ENCODE assay signal across 8 mouse cellular contexts in genomic region chr3:60499718-60500450, GRCm38 (mm10). TPM values are rescaled to one million over a fixed set of nuclear protein-coding genes. Genes with fewer than 3 reads are reported as not detected.
DNase-seq lines count a peak whose midpoint lies in the region; ATAC-seq and TF ChIP-seq lines count a peak whose summit lies in the region.

No protein-coding gene starts in this region.

- peak overlapping the region; percentile 97 for H3K9ac ChIP-seq in heart, embryonic 11.5 days (ENCODE audit: low read depth, low read length)
- no peak overlapping the region for H3K9ac ChIP-seq in hindbrain, embryonic 15.5 days
- peak overlapping the region; percentile 98 for H3K9ac ChIP-seq in liver, embryonic 16.5 days (ENCODE audit: low read depth, low read length)

- peak overlapping the region; percentile 77 for H3K4me2 ChIP-seq in heart, embryonic 11.5 days
- H3K4me2 ChIP-seq in hindbrain, embryonic 15.5 days: peak overlapping the region; percentile 71
- H3K4me2 ChIP-seq in liver, embryonic 16.5 days (ENCODE audit: low read depth, low read length): peak overlapping the region; percentile 83

- H3K4me1 ChIP-seq in heart, embryonic 11.5 days (ENCODE audit: control insufficient read depth, insufficient read depth, low read length): peaks cover 12% of the 10 kb centered on the region
- peaks cover 38% of the 10 kb centered on the region for H3K4me1 ChIP-seq in hindbrain, embryonic 15.5 days (replicated peaks)
- H3K4me1 ChIP-seq in liver, embryonic 16.5 days (ENCODE audit: control insufficient read depth, low read depth, low read length): peaks cover 38% of the 10 kb centered on the region

- H3K9me3 ChIP-seq in heart, embryonic 11.5 days (replicated peaks; ENCODE audit: control insufficient read depth, low read length): no peaks in the 10 kb centered on the region
- no peaks in the 10 kb centered on the region for H3K9me3 ChIP-seq in hindbrain, embryonic 15.5 days
- no peaks in the 10 kb centered on the region for H3K9me3 ChIP-seq in liver, embryonic 16.5 days (replicated peaks; ENCODE audit: control insufficient read depth, low read length)

- H3K4me3 ChIP-seq in heart, embryonic 11.5 days (ENCODE audit: low read depth, low read length): peak overlapping the region; percentile 83
- H3K4me3 ChIP-seq in hindbrain, embryonic 15.5 days: peak overlapping the region; percentile 96
- H3K4me3 ChIP-seq in liver, embryonic 16.5 days (ENCODE audit: low read depth, low read length): peak overlapping the region; percentile 98

- DNase-seq in heart, adult 9 months (ENCODE audit: low spot score in 2 of 2): no peak
- DNase-seq in brain, embryonic 14.5 days (ENCODE audit: low read depth): peak; percentile 39
- DNase-seq in spleen, postnatal 10 days (ENCODE audit: low spot score in 2 of 2): no peak
- no peak for DNase-seq in gastrocnemius, postnatal 14 days

- ATAC-seq in heart, embryonic 11.5 days (replicated peaks; ENCODE audit: insufficient number of reproducible peaks, low FRiP score, low TSS enrichment): no peak
- no peak for ATAC-seq in hindbrain, embryonic 15.5 days (ENCODE audit: low FRiP score, low read depth)
- ATAC-seq in liver, embryonic 16.5 days (ENCODE audit: low read depth): no peak
- no peak for ATAC-seq in cerebellum, adult (ENCODE audit: insufficient number of reproducible peaks, low FRiP score, low TSS enrichment)

- WGBS in heart, embryonic 11.5 days (ENCODE audit: insufficient replicate concordance): 42% methylated on average over 7 of the region's 7 CpGs
- 49% methylated on average over 7 of the region's 7 CpGs for WGBS in hindbrain, embryonic 15.5 days
- 24% methylated on average over 7 of the region's 7 CpGs for WGBS in liver, embryonic 16.5 days (ENCODE audit: insufficient replicate concordance)

- no peaks in the 10 kb centered on the region for H3K27me3 ChIP-seq in heart, embryonic 11.5 days (ENCODE audit: control insufficient read depth, insufficient read depth, low read length)
- no peaks in the 10 kb centered on the region for H3K27me3 ChIP-seq in hindbrain, embryonic 15.5 days
- no peaks in the 10 kb centered on the region for H3K27me3 ChIP-seq in liver, embryonic 16.5 days (ENCODE audit: control insufficient read depth, insufficient read depth, low read depth, low read length)

- H3K27ac ChIP-seq in heart, embryonic 11.5 days (ENCODE audit: low read depth, low read length): peak overlapping the region; percentile 98
- H3K27ac ChIP-seq in hindbrain, embryonic 15.5 days (replicated peaks): no peak overlapping the region
- peak overlapping the region; percentile 96 for H3K27ac ChIP-seq in liver, embryonic 16.5 days (ENCODE audit: low read length)

- intact Hi-C loops in gastrocnemius, postnatal 14 days (cut with DNase I; ENCODE audit: low total_unique reads): no loop called here

- TF ChIP-seq POLR2A in brain, embryonic 14.5 days (IDR thresholded peaks at IDR 0.05; ENCODE audit: borderline replicate concordance, extremely low read depth, insufficient read depth, insufficient read length, poor library complexity, severe bottlenecking): no peak

- no peaks in the 10 kb centered on the region for H3K36me3 ChIP-seq in heart, embryonic 11.5 days (ENCODE audit: control insufficient read depth, insufficient read depth, low read length)
- no peaks in the 10 kb centered on the region for H3K36me3 ChIP-seq in hindbrain, embryonic 15.5 days
- no peaks in the 10 kb centered on the region for H3K36me3 ChIP-seq in liver, embryonic 16.5 days (ENCODE audit: control insufficient read depth, insufficient read depth)

- no peak for TF ChIP-seq CTCF in brain, embryonic 14.5 days (IDR thresholded peaks at IDR 0.05; ENCODE audit: borderline replicate concordance, extremely low read depth, insufficient read depth, insufficient read length)

RNA-seq across cellular contexts. Expression of gene Mbnl1, which starts 27.3 kb away (rescaled TPM):
- 76.6 and 101 TPM in 2 replicates for polyA plus RNA-seq in heart, embryonic 11.5 days (2014; fragmentation: Nextera tagmentation; extraction: Ambion mirVana)
- polyA plus RNA-seq in brain, embryonic 14.5 days (2012; rRNA removed): 15.9 and 25.3 TPM in 2 replicates
- polyA plus RNA-seq in hindbrain, embryonic 15.5 days (2015; fragmentation: Nextera tagmentation; extraction: Ambion mirVana): 46.0 and 47.6 TPM in 2 replicates
- 88.6 and 88.7 TPM in 2 replicates for polyA plus RNA-seq in liver, embryonic 16.5 days (2015; fragmentation: Nextera tagmentation; extraction: Ambion mirVana)
- total RNA-seq in gastrocnemius, postnatal 14 days (2021): 100 to 1,000 TPM; 280 to 319 TPM
